Mouse (Mus musculus): ENCODE measurements at regions not wholly inside any gene's neighbourhood (a gene's known extent, or its start where the extent isn't known, plus 50 kb on each side); places are given as distances from the start of the nearest gene placed in this dataset.
"Not testable (repeated sequence)": the region's sequence is repeated elsewhere in the genome, so short reads cannot be mapped to it uniquely, and the experiment has no call there.

DNA sequence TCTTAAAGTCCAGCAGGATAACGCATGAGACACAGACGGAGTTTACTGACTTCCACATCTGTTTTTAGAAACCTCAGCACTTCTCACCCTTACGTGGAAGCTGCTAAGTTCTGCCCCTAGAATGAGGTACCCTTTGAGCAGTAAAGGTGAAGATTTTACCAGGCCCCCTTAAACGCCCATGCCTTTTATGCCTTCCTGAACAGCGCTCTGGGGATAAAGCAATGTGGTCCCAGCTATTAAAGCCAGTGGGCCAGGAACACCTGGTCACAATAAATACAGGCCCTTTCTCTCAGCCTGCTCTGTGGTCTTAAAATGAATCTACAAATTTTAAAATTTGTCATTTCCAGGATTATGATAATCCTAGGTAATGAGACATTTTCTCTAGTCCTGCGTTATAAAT is 57.9 kb downstream of the Llph start:
- no peak for DNase-seq (ENCODE audit: low spot score in 2 of 2)
- intact Hi-C loops (cut with DNase I) = no loop called here

DNA sequence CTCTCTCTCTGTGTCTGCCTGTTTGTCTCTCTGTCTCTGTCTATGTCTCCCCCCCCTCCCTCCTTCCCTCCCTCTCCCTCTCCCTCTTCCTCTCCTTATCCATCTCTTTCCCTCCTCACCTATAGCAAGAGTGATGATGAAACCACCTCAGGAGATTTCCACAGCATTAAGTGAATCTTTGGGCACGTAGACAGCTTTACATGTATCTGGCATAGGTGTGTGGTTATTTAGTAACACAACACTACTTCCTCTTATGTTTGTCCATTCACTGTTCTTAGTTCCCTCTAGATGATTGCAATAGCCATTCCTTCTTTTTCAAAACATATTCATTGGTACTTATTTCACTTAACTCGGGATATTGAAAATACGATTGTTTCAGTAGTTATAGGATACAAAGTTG is 65.0 kb downstream of the Llph start:
- intact Hi-C loops (cut with DNase I) = no loop called here
- DNase-seq (ENCODE audit: low spot score in 2 of 2) = no peak

DNA sequence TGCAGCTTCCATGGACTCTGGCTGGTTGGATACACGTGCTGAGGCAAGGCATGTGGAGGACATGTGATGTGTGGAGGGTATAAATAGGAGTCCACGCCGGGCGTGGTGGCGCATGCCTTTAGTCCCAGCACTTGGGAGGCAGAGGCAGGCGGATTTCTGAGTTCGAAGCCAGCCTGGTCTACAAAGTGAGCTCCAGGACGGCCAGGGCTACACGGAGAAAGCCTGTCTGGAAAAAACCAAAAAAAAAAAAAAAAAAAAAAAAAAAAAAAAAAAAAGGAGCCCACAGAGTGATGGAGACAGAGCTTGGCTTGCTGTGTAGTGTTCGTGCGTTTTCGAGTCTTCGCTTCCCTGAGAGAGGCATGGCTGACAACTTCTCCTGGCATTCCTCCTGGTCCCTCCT is 66.5 kb downstream of the Llph start:
- intact Hi-C loops (cut with DNase I); DNase-seq (ENCODE audit: low spot score in 2 of 2): not testable (repeated sequence)

DNA sequence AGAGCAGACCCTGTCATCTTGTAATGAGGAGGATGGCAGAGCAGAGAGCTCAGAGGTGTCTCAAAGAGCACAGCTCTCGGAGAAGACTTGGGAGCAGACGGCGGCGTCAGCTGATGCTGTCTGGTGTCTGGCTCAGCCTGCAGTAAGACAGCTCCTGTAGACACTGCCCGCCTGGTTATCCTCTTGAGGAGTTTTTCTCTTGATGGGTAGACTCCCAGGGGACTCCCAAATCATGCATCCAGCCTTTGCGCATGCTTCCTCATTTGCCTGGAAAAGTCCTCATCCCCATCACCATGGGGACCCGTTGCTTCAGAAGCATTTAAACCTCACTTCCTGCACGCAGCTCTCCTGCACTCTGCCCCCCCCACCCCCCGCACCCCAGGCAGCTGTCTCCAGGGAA is 67.6 kb downstream of the Llph start:
- DNase-seq (ENCODE audit: low spot score in 2 of 2) = no peak
- intact Hi-C loops (cut with DNase I) = no loop called here

DNA sequence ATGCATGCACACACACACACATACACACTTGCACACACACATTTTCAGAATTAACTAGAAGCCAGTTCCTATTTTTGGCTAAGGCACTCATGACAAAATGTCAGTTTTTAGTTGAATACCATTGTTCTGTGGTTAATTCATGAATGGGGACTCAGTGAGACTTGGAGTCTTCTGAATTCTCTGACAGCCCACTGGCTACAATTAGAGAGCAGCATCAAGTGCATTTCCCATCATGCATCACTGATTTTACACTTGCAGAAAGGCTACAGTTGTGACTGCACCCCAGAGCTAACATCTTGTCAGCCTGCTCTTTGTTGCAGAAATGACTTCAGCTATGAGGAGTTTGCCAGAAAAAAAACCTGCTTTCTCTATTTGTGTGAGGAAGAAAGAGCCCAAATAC is 70.4 kb downstream of the Llph start:
- intact Hi-C loops (cut with DNase I) = no loop called here
- no peak for DNase-seq (ENCODE audit: low spot score in 2 of 2)

DNA sequence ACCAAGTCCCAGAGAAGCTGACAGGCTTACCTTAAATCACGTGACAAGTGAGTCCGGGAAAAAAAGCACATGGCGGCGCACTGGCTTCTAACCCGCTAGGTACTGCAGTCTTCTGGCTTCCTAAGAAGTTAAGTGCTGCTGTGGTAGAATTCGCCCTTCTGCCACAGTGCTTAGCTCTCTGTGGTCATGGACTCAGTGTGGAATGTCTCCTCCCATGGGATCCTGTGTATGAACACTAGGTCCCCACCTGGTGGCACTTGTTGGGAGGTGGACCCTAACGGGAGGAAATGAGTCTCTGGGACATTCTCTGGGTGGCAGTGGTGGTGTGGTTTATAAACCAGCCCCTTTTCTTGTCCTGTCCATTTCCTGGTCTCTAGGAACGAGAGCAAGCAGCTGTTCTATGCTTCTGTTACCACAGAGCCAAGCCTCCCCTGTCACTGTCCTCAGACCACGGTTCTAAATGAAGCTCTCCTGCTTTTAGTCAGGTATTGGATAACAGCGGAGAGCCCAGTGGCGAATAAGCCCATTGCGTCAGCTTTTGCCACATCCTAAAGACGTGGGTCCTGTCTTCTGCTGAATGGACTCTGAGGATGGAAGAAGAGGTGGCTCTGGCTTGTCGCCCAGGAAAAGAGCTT is 71.5 kb downstream of the Llph start:
- no peak for DNase-seq (ENCODE audit: low spot score in 2 of 2)
- intact Hi-C loops (cut with DNase I) = no loop called here

DNA sequence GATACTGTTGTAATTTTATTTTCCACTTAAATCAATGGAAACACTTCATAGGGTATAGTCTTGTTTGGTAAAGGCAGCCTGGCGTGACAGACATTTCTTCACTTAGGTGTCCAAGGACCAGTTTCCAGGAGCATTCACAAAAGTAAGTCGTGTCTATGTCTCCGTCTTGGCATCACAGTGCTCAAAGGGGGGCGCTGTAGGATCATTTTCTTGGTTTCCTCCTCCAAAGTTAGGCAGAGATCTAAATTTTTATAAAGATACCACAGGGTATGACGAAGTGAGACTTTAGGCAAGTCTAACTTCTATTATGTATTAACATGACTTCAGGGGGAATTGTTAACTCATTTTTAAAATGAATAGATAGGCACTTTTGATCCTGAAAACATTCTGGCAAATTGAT is 79.1 kb downstream of the Llph start:
- intact Hi-C loops (cut with DNase I) = loop anchor here (5.0 kb wide), 1 partner anchor 396 kb away; no protein-coding TSS in a partner anchor

DNA sequence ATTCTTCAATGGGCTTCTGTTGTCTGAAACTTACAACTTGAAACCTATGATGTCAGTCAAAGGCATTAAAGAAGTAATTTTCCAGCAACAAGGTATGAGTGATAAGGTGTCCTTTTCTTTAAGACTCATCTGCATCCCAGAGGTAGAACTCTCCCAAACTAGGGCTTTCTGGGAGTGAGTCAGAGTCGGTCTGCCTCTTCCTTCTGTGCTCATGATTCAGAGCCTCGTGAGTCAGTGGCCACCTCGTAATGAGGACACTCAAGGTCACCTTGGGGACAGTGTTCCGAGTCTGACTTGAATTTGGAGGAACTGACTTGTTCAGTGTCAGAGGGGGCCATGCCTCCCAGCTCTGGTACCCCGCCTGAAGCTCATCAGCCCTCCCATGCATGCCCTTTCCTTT is 81.8 kb downstream of the Llph start:
- intact Hi-C loops (cut with DNase I) = loop anchor here (5.0 kb wide), 1 partner anchor 394 kb away; no protein-coding TSS in a partner anchor
- DNase-seq (ENCODE audit: low spot score in 2 of 2) = peak in 1 of 2 experiments; percentile 2

More for the DNA sequence above, 79.1 kb downstream of the Llph start:
- DNase-seq (ENCODE audit: low spot score in 2 of 2) = peak; percentile 46 to 58
